Mouse (Mus musculus) R1 (cell line): ENCODE results near the gene Ribc2.

ENCODE experiments used
- DNase-seq: peaks from one replicate; pipeline ENCODE4 v3.0.0-alpha.2; 2018; ENCODE audit warnings: low read depth, low spot score

Gene Ribc2

DNA sequence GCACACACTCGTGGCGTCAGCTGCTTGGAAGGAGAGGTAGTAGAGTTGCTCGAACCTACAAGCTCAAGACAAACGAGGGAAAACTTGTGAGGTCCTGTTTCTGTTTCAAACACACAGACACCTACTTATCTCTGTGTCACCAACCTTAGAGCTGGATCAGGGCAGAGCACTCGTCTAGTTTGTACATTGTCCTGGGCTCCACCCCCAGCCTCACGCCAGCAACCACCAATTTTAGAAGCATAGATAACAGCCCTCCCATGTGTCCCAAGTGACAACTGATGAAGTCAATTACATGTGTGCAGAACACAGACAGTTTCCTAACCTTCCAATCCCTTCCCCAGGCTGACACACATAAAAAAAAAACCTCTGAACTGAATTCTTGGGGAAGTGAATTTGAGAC, 46.3 kb downstream of the Ribc2 start:
- DNase-seq, result no peak

GRCm38 (mm10) chr15:85179528-85180180, 47.8 kb downstream of the Ribc2 start:
- DNase-seq, result no peak

- no peak for DNase-seq
Measured at GRCm38 (mm10) chr15:85180368-85180767, 48.5 kb downstream of the Ribc2 start.

DNA sequence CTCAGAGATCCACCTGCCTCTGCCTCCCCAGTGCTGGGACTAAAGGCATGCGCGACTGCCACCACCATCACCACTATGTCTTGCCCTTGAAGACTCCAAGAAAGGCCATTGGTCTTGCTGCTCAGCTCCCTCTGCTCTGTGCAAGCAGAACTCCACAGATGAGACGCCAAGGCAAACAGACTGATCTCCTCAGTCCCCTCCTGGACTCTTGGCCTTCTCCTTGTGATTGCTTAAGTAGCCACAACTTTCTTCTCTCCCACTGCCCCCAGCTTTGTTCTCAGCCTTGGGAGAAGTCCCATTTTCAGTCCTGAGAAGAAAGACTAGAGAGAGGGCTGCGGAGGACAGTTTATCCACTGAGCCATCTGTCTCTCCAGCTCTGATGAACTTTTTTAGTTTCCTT, 50.2 kb downstream of the Ribc2 start:
- DNase-seq, result no peak

GRCm38 (mm10) chr15:85186916-85187315, 55.0 kb downstream of the Ribc2 start:
- no peak for DNase-seq

DNA sequence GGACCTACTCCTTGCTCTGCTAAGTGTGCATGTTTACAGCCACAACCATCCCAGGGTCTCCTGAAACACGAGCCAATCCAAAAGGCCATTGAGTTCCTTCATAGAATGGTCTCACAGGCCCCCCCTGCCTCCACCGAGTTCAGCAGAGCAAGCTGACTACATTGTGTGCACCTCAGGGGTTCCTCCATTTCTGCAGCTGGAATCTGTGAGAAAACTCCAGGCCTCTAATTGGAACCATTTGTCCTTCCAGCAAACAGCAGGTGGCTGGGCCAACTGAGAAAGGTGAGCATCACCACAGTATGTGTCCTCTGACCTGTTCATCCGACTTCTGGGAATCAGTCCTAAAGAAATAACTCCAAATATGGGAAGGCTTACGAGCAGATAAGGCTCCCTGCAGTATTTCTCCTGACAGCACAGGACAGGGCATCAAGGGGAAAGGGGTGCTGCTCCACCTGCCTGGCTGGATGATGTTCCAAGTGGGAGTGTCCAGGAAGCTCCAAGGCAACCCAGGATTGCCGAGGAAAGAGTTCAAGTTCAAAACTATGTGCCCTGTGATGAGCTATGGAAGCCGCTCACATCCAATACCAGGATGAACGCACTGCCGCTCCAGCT, 56.4 kb downstream of the Ribc2 start:
- DNase-seq, result no peak
